Mouse (Mus musculus): ENCODE results near the gene Paqr9. TPM values are rescaled to one million over a fixed set of nuclear protein-coding genes. Genes with fewer than 3 reads are reported as not detected.

Gene Paqr9
- total and polyA plus RNA-seq, 2 experiments from 2014 or later: 5.9 to 22.3 TPM

DNA sequence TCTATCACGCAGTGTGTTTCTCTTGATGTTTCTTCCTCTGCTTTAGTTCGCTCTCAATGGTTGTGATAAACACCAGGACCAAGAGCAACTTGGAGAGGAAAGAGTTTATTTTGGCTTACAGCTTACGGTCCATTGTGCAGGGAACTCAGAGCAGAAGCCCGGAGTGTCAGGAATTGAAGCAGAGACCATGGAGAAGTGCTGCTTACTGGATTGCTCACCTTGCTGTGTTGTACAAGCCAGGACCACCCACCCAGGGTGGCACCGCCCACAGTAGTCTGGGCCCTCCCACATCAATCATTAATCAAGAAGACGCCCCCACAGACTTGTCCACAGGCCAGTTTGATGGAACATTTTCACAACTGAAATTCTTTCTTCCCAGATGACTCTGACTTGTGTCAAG, 18.0 kb downstream of the Paqr9 start:
- H3K4me1 ChIP-seq (ENCODE audit: insufficient read depth, low read length): no peaks in the 10 kb centered on the region
- DNase-seq (ENCODE audit: low spot score) (no peak), ATAC-seq (no peak)
- no peak overlapping the region for H3K9ac ChIP-seq (replicated peaks; ENCODE audit: low read length)
- H3K9me3 ChIP-seq (ENCODE audit: low read length): no peaks in the 10 kb centered on the region
- no peak overlapping the region for H3K27ac ChIP-seq
- H3K4me3 ChIP-seq (ENCODE audit: low read length): no peak overlapping the region
- 93% methylated on average over 6 of the region's 6 CpGs for WGBS
- no peak overlapping the region for H3K4me2 ChIP-seq (ENCODE audit: low read depth, low read length)
- no peaks in the 10 kb centered on the region for H3K36me3 ChIP-seq (ENCODE audit: insufficient read depth, low read length)
- TF ChIP-seq CTCF (IDR thresholded peaks at IDR 0.05; ENCODE audit: low read depth): no peak
- H3K27me3 ChIP-seq (ENCODE audit: insufficient read depth, low read length): 0 out of 2 replicates have a peak, but pooled peaks cover 6% of the 10 kb centered on the region

DNA sequence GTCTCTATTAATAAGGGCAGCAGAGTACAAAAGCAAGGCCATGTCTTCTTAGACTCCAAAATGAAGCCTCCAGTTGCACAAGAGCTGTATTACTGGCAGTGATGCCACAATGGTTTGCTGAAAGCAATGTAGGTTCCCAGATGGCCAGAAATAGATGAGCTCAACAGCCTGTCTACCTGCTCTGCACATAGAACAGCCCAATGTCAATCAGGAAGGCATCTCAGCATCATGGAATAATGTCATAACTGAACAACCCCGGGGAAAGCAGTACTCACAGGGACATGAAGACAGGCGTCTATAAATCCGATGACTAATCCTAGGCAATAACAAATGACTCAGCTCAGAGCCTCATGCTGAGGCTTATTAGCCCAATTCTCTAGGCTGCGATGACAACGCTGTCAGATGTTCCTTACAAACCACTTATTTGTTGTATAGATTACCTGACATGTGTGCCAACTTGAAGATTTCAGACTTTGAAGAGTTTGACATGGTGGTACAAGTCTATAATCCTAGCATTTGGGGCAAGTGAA, 19.0 kb downstream of the Paqr9 start:
- 81% methylated on average over 5 of the region's 5 CpGs for WGBS

DNA sequence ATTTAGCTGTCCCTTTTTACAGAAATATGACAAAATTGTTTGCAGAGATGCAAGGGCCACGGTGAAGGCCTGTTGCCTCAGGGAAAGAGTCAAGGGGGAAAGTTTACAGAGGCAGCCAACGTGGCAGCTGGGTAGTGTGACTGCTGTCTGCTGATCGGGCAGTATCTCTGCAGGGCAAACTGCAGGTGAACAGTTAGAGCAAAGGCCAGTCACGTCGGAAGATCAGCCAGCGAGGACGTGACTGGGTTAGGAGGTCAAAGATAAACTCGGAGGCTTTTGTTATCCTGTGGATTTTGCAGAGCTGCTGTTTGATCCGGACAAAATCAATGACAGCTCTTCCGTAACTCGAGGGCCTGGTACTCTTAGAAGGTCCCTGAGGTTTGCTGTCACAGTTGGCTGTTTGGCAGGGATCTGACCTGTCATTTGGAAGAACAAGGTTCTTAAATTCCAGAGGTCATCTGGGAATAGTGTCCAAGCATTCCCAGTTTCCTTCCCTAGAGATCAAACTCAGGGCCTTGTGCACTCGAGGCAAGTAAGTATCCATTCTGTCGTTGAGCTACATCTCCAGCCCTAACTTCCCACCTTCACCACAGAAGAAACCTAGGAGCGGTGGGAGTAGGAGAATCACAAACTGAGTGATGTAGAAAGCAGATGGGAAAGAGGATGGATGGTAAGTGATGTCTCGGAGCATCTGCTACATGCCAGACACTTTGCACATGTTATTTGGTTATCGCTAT, 21.7 kb downstream of the Paqr9 start:
- ATAC-seq: no peak
- H3K36me3 ChIP-seq (ENCODE audit: insufficient read depth, low read length): no peaks in the 10 kb centered on the region
- H3K4me1 ChIP-seq (ENCODE audit: insufficient read depth, low read length): no peaks in the 10 kb centered on the region
- H3K4me2 ChIP-seq (ENCODE audit: low read depth, low read length): no peak overlapping the region; the same call in 1 of the 2 replicates
- no peak for DNase-seq (ENCODE audit: low spot score)
- H3K9ac ChIP-seq (replicated peaks; ENCODE audit: low read length): no peak overlapping the region
- H3K9me3 ChIP-seq (ENCODE audit: low read length): no peaks in the 10 kb centered on the region
- H3K4me3 ChIP-seq (ENCODE audit: low read length): no peak overlapping the region
- 0 out of 2 replicates have a peak, but pooled peaks cover 6% of the 10 kb centered on the region for H3K27me3 ChIP-seq (ENCODE audit: insufficient read depth, low read length)
- WGBS: 59% methylated on average over 16 of the region's 16 CpGs
- H3K27ac ChIP-seq: no peak overlapping the region
- TF ChIP-seq CTCF (IDR thresholded peaks at IDR 0.05; ENCODE audit: low read depth): no peak

More for the DNA sequence above, 19.0 kb downstream of the Paqr9 start:
- Histone ChIP-seq H3K36me3 (ENCODE audit: insufficient read depth, low read length) (no peaks in the 10 kb centered on the region), H3K9ac (replicated peaks; ENCODE audit: low read length) (no peak overlapping the region), H3K4me1 (ENCODE audit: insufficient read depth, low read length) (no peaks in the 10 kb centered on the region), H3K27ac (no peak overlapping the region), H3K4me2 (ENCODE audit: low read depth, low read length) (no peak overlapping the region), H3K4me3 (ENCODE audit: low read length) (no peak overlapping the region), H3K27me3 (ENCODE audit: insufficient read depth, low read length) (0 out of 2 replicates have a peak, but pooled peaks cover 6% of the 10 kb centered on the region), H3K9me3 (ENCODE audit: low read length) (no peaks in the 10 kb centered on the region)
- DNase-seq (ENCODE audit: low spot score): no peak
- TF ChIP-seq CTCF (IDR thresholded peaks at IDR 0.05; ENCODE audit: low read depth): no peak
- no peak for ATAC-seq

DNA sequence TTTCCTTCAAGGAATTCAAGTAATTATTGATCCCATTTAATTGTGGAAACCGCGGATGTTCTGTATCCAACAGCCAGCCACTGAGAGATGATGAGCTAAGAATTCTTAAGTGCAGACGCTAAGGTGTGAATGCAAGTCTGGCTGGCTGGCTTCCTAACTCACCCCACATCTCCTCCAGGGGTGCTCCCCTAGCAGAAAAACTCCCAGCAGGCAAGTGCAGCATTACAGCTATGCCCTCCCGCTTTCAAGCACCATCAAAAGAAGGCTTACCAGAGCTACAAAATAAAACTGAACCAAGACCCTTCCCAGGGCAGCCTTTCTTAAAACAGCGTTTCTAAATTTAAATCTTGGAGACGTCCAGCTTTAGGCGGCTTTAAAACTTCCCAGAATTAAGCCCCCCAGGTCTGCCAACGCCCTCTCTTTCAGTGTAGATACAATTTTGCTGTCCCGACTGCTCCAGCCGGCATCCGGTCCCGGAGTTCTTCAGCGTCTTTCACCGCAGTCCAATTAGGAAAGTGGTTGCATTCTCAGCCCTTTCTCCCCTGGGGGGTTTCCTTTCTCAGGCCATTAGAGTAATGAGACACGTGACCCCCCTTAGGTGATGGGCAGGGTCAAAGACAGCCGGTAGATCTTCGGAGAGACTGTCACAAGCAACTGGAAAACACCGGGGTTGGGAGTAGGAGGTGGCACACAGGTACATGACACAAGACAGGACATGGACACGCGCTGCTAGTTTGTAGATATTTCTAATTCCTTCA, 22.5 kb downstream of the Paqr9 start:
- H3K27me3 ChIP-seq (ENCODE audit: insufficient read depth, low read length): 0 out of 2 replicates have a peak, but pooled peaks cover 6% of the 10 kb centered on the region
- no peak overlapping the region for H3K9ac ChIP-seq (replicated peaks; ENCODE audit: low read length)
- no peaks in the 10 kb centered on the region for H3K4me1 ChIP-seq (ENCODE audit: insufficient read depth, low read length)
- no peak for DNase-seq (ENCODE audit: low spot score)
- no peak for ATAC-seq
- peak overlapping the region; percentile 25 for H3K4me3 ChIP-seq (ENCODE audit: low read length)
- no peak for TF ChIP-seq CTCF (IDR thresholded peaks at IDR 0.05; ENCODE audit: low read depth)
- 12% methylated on average over 20 of the region's 20 CpGs for WGBS
- H3K27ac ChIP-seq: no peak overlapping the region
- H3K4me2 ChIP-seq (ENCODE audit: low read depth, low read length): peak overlapping the region; percentile 50
- no peaks in the 10 kb centered on the region for H3K9me3 ChIP-seq (ENCODE audit: low read length)
- no peaks in the 10 kb centered on the region for H3K36me3 ChIP-seq (ENCODE audit: insufficient read depth, low read length)

DNA sequence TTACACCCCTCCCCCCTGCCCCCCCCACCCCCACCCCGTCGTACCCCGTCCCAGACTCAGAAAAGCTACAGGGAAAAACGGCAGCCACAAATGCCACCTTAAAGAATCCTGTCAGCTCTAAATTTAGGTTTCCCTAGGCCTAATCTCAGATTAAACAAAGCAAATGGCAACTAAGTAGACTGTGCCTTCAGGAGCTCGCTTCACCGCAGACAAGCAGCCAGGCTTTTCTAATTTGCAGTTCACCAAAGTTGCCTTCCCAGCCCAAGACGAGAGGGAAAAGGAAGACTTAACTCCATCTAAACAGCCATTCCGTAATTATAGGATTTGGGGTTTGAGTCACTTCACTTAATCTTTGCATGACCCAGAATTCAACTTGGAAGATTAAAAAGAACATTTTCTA, 23.1 kb downstream of the Paqr9 start:
- Histone ChIP-seq H3K9me3 (ENCODE audit: low read length) (no peaks in the 10 kb centered on the region), H3K4me2 (ENCODE audit: low read depth, low read length) (no peak overlapping the region), H3K4me1 (ENCODE audit: insufficient read depth, low read length) (no peaks in the 10 kb centered on the region), H3K27me3 (ENCODE audit: insufficient read depth, low read length) (0 out of 2 replicates have a peak, but pooled peaks cover 6% of the 10 kb centered on the region), H3K36me3 (ENCODE audit: insufficient read depth, low read length) (no peaks in the 10 kb centered on the region), H3K9ac (replicated peaks; ENCODE audit: low read length) (no peak overlapping the region), H3K27ac (no peak overlapping the region), H3K4me3 (ENCODE audit: low read length) (no peak overlapping the region)
- no peak for TF ChIP-seq CTCF (IDR thresholded peaks at IDR 0.05; ENCODE audit: low read depth)
- WGBS: 24% methylated on average over 8 of the region's 8 CpGs
- ATAC-seq (no peak), DNase-seq (ENCODE audit: low spot score) (no peak)

DNA sequence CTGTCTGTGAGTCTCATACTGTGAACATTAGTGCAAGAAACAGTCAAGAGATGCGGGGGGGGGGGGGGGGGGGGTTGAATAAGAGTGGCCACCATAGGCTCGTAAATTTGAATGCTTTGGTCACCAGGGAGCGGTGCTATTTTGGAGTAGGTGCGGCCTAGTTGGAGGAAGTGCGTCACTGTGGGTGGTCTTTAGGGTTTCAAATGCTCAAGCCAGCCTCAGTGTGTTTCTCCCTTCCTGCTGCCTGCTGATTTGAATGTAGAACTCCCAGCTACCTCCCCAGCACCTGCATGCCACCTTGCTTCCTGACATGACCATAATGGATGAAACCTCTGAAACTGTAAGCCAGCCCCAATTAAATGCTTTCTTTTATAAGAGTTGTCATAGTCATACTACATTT, 26.6 kb downstream of the Paqr9 start:
- no peak for ATAC-seq
- WGBS: 93% methylated on average over 5 of the region's 5 CpGs

More for the DNA sequence above, 26.6 kb downstream of the Paqr9 start:
- Histone ChIP-seq H3K27me3 (ENCODE audit: insufficient read depth, low read length) (0 out of 2 replicates have a peak, but pooled peaks cover 4% of the 10 kb centered on the region), H3K9me3 (ENCODE audit: low read length) (no peaks in the 10 kb centered on the region), H3K4me3 (ENCODE audit: low read length) (no peak overlapping the region), H3K27ac (no peak overlapping the region), H3K4me1 (ENCODE audit: insufficient read depth, low read length) (no peaks in the 10 kb centered on the region), H3K9ac (replicated peaks; ENCODE audit: low read length) (no peak overlapping the region), H3K36me3 (ENCODE audit: insufficient read depth, low read length) (no peaks in the 10 kb centered on the region), H3K4me2 (ENCODE audit: low read depth, low read length) (no peak overlapping the region)
- TF ChIP-seq CTCF (IDR thresholded peaks at IDR 0.05; ENCODE audit: low read depth): no peak
- no peak for DNase-seq (ENCODE audit: low spot score)

Data from hindbrain, postnatal 0 days (tissue).